In the genomic region with DNA sequence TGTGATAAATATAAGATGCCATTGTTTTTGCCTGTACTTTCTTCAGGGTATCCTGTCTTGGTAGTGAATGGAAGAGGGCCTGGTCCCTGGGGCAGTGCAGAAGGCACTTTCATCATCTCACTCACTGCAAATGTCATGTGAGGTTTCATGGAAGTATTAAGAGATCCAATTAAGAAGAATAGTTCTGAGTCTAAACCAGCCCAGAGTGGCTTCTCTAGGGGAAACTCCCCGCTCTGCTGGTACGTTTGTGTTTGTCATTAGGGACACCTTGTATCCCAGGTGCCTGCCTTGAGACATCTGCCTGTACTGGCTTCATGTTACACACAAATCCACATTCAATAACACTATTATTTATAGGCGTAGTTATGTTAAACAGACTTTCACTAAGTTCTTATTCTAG, we compare ENCODE assay signal across 15 mouse cellular contexts.
"Had no signal": no experiment of that assay in that cellular context is flagged by ENCODE, and none has a peak within 500 bp of the region (broad histone marks: within the 10 kb centered on the region; RNA-seq: fewer than 3 reads in every experiment).

No protein-coding gene starts in this region.

- H3K4me2 ChIP-seq: neural tube, embryonic 15.5 days; stomach, embryonic 15.5 days had no signal

- H3K9me3 ChIP-seq: neural tube, embryonic 15.5 days; stomach, embryonic 15.5 days had no signal

- H3K27me3 ChIP-seq: neural tube, embryonic 15.5 days; stomach, embryonic 15.5 days had no signal

- H3K9ac ChIP-seq: neural tube, embryonic 15.5 days; stomach, embryonic 15.5 days had no signal

- H3K27ac ChIP-seq: neural tube, embryonic 15.5 days; stomach, embryonic 15.5 days; stomach, postnatal 0 days had no signal

- H3K4me3 ChIP-seq: neural tube, embryonic 15.5 days; stomach, embryonic 15.5 days had no signal

- H3K4me1 ChIP-seq: neural tube, embryonic 15.5 days; stomach, embryonic 15.5 days had no signal

- DNase-seq: retina, postnatal 1 day; right cerebral cortex, adult 18-20 months; right cerebral cortex, postnatal 14 days; right cerebral cortex, postnatal 25 days; right cerebral cortex, postnatal 4 days; spleen, adult 18-20 months; thymus, adult 18-20 months; thymus, adult 2 months; thymus, postnatal 14 days; thymus, postnatal 25 days; thymus, postnatal 36 days; thymus, postnatal 4 days had no signal
